Mouse (Mus musculus): Measurements from ENCODE around the gene Immp2l. TPM values are rescaled to one million over a fixed set of nuclear protein-coding genes. Genes with fewer than 3 reads are reported as not detected.

Immp2l gene
- polyA plus RNA-seq, 1 experiment from 2014 or later = 16.3 TPM

DNA sequence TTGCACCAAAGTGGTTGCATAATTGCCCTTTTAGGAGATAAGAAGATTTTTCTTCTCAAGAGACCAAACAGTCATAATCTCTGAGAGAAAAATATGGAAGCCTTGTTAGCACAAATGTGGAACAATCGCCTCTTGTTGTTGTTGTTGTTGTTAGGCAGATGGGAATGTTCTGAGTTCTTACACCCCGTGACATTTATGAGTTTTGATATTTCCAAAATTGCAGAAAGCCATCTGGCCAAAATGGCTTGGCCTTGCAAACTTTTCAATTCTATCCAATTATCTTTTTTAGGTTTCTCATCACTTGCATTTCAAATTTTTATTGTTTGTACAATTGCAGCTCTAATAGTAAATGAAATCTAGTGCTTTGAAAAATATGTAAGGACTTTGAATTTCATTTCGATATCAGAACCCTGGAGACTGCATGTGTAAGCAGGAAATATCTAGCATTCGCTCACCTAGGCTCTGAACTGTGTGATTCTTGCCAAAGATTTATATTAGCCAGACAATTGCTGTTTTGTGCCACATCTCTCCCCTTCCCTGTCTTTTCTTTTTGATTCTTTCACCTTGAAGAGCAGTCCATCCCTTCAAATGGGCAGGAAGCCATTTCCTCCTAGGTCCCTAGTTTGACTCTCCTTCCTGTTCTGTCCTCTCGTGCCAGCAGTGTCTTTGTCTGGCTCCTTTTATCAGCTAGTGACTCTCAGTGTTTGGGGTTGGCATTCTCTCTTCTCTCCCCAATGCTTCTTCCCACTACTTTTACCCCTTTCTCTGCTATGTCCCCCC is 412.5 kb downstream of the Immp2l start:
- ATAC-seq (ENCODE audit: insufficient read depth, low FRiP score) = no peak
- Histone ChIP-seq H3K27ac (ENCODE audit: low read length) (no peak overlapping the region), H3K4me3 (replicated peaks; ENCODE audit: low read length) (no peak overlapping the region), H3K9ac (ENCODE audit: low read length) (no peak overlapping the region), H3K36me3 (ENCODE audit: control insufficient read depth, insufficient read depth, low read length) (no peaks in the 10 kb centered on the region), H3K27me3 (ENCODE audit: control insufficient read depth, insufficient read depth, low read length) (no peaks in the 10 kb centered on the region), H3K4me2 (ENCODE audit: low read depth, low read length) (no peak overlapping the region), H3K9me3 (replicated peaks; ENCODE audit: control insufficient read depth, low read length) (no peaks in the 10 kb centered on the region), H3K4me1 (ENCODE audit: control insufficient read depth, insufficient read depth, low read length) (no peaks in the 10 kb centered on the region)
- WGBS = 73% methylated on average over 5 of the region's 5 CpGs

GRCm38 (mm10) chr12:41438446-41438845 is 414.6 kb downstream of the Immp2l start:
- Histone ChIP-seq H3K4me1 (ENCODE audit: control insufficient read depth, insufficient read depth, low read length) (no peaks in the 10 kb centered on the region), H3K4me2 (ENCODE audit: low read depth, low read length) (no peak overlapping the region), H3K27me3 (ENCODE audit: control insufficient read depth, insufficient read depth, low read length) (no peaks in the 10 kb centered on the region), H3K36me3 (ENCODE audit: control insufficient read depth, insufficient read depth, low read length) (no peaks in the 10 kb centered on the region), H3K9me3 (replicated peaks; ENCODE audit: control insufficient read depth, low read length) (no peaks in the 10 kb centered on the region), H3K9ac (ENCODE audit: low read length) (no peak overlapping the region), H3K27ac (ENCODE audit: low read length) (no peak overlapping the region), H3K4me3 (replicated peaks; ENCODE audit: low read length) (no peak overlapping the region)
- WGBS = 50% methylated on average over 4 of the region's 4 CpGs
- no peak for ATAC-seq (ENCODE audit: insufficient read depth, low FRiP score)

DNA sequence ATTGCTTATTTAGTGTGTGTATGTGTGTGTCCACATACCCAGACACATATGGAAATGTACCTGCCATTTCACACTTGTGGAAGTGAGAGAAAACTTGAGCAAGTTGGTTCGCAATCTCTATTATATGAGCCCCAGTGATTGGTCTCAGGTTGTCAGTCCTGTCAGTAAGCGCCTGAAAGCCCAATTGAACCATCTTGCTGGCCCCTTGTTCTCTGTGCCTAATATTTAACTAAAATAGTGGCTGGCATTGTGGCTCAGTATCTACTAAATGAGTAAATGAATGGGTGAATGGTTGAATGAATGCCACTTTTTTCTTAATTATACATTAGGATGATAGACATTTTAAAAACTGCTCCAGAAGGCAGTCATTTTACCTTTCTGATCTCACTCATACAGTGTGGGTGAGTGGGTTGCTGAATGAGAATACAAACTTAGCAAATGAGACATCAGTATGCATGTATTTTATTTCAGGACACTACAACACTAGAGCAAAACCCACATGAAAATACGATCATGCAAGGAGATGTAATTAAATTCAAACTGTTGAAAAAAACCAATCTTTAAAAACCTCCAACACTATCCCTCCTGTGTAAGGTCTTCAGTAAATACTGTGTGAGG is 444.6 kb downstream of the Immp2l start:
- no peak for ATAC-seq (ENCODE audit: insufficient read depth, low FRiP score)

GRCm38 (mm10) chr12:41469096-41469801 is 445.4 kb downstream of the Immp2l start:
- ATAC-seq (ENCODE audit: insufficient read depth, low FRiP score) = no peak
- WGBS = 64% methylated on average over 6 of the region's 6 CpGs
- no peaks in the 10 kb centered on the region for H3K27me3 ChIP-seq (ENCODE audit: control insufficient read depth, insufficient read depth, low read length)
- no peak overlapping the region for H3K4me2 ChIP-seq (ENCODE audit: low read depth, low read length)
- H3K36me3 ChIP-seq (ENCODE audit: control insufficient read depth, insufficient read depth, low read length) = no peaks in the 10 kb centered on the region
- no peak overlapping the region for H3K9ac ChIP-seq (ENCODE audit: low read length)
- no peak overlapping the region for H3K4me3 ChIP-seq (replicated peaks; ENCODE audit: low read length)
- H3K4me1 ChIP-seq (ENCODE audit: control insufficient read depth, insufficient read depth, low read length) = no peaks in the 10 kb centered on the region
- H3K9me3 ChIP-seq (replicated peaks; ENCODE audit: control insufficient read depth, low read length) = no peaks in the 10 kb centered on the region
- no peak overlapping the region for H3K27ac ChIP-seq (ENCODE audit: low read length)

More for the DNA sequence above, 444.6 kb downstream of the Immp2l start:
- no peaks in the 10 kb centered on the region for H3K27me3 ChIP-seq (ENCODE audit: control insufficient read depth, insufficient read depth, low read length)
- no peaks in the 10 kb centered on the region for H3K36me3 ChIP-seq (ENCODE audit: control insufficient read depth, insufficient read depth, low read length)
- H3K4me1 ChIP-seq (ENCODE audit: control insufficient read depth, insufficient read depth, low read length) = no peaks in the 10 kb centered on the region
- no peak overlapping the region for H3K4me3 ChIP-seq (replicated peaks; ENCODE audit: low read length)
- no peak overlapping the region for H3K9ac ChIP-seq (ENCODE audit: low read length)
- H3K4me2 ChIP-seq (ENCODE audit: low read depth, low read length) = no peak overlapping the region
- 93% methylated on average over 3 of the region's 3 CpGs for WGBS
- H3K27ac ChIP-seq (ENCODE audit: low read length) = no peak overlapping the region
- no peaks in the 10 kb centered on the region for H3K9me3 ChIP-seq (replicated peaks; ENCODE audit: control insufficient read depth, low read length)

- Histone ChIP-seq H3K27me3 (ENCODE audit: control insufficient read depth, insufficient read depth, low read length) (no peaks in the 10 kb centered on the region), H3K4me2 (ENCODE audit: low read depth, low read length) (no peak overlapping the region), H3K9ac (ENCODE audit: low read length) (no peak overlapping the region), H3K27ac (ENCODE audit: low read length) (no peak overlapping the region), H3K36me3 (ENCODE audit: control insufficient read depth, insufficient read depth, low read length) (no peaks in the 10 kb centered on the region), H3K4me3 (replicated peaks; ENCODE audit: low read length) (no peak overlapping the region), H3K4me1 (ENCODE audit: control insufficient read depth, insufficient read depth, low read length) (no peaks in the 10 kb centered on the region), H3K9me3 (replicated peaks; ENCODE audit: control insufficient read depth, low read length) (no peaks in the 10 kb centered on the region)
- WGBS = 38% methylated on average over 2 of the region's 2 CpGs
- ATAC-seq (ENCODE audit: insufficient read depth, low FRiP score) = no peak
These were observed 457.6 kb downstream of the Immp2l start for GRCm38 (mm10) chr12:41481486-41481885.

DNA sequence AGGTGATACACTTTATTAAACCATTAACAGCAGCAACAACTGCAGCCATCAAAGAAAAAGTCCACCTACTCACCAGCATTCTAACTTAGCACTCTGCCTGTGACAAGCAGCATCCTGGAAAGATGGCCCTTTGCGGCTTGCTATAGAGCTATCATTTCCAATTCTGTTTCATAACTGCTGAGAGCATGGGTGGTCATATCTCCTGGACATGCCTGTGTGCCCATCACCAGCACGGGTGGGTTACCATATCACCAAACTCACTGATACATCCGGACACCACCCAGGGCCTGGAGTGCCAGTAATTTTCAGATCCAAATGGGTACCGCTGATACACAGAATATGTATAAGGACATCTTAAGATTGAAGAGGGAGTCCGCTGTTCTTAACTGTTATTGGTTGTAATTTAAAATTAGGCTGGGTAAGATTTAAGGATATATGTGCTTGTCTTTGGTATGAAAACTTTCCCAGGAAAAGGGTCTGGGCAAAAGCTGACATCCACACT is 459.3 kb downstream of the Immp2l start:
- ATAC-seq (ENCODE audit: insufficient read depth, low FRiP score) = no peak
- Histone ChIP-seq H3K27me3 (ENCODE audit: control insufficient read depth, insufficient read depth, low read length) (no peaks in the 10 kb centered on the region), H3K27ac (ENCODE audit: low read length) (no peak overlapping the region), H3K9me3 (replicated peaks; ENCODE audit: control insufficient read depth, low read length) (no peaks in the 10 kb centered on the region), H3K4me1 (ENCODE audit: control insufficient read depth, insufficient read depth, low read length) (no peaks in the 10 kb centered on the region), H3K36me3 (ENCODE audit: control insufficient read depth, insufficient read depth, low read length) (no peaks in the 10 kb centered on the region), H3K4me3 (replicated peaks; ENCODE audit: low read length) (peak overlapping the region; percentile 48), H3K4me2 (ENCODE audit: low read depth, low read length) (peak overlapping the region; percentile 60), H3K9ac (ENCODE audit: low read length) (no peak overlapping the region)
- WGBS = 83% methylated on average over 5 of the region's 5 CpGs

DNA sequence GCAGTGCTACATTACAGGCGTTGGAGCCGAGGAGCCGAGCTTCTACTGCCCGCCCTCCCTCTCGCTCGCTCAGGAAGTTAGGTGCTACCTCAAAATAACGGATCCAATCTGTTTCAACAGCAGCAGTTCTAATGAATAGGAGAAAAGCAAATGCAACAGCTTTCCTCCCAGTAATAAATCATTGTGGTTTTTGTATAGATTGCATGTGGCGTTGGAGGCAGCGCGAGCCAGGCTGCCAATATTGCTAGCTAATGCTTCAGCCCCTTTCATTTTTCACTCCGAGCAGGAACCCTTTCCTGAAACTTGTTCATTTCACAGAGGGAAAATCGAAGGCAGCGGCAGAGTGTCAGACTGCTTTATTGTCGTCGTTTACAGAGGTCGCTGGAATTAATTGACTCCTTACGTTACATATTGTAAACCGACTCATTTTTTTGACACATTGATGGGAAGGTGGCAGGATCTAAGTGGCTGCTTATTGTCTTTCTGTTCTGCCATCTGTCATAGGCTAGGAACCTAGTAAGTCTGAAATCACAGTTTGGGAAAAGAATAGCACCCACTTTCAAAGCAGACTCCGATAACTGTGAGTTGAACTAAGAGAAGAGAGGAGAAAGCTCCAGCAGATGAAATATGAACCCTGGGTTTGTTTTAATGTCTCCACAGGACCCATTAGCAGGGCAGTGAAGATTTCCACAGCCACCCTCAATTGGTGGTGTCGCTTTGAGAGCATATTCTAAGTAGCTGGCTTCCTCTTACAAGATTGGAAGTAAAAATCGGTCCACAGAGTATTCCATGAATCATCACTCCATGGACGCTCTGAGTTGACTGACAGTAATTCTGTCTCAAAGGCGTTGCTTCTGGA is 459.9 kb downstream of the Immp2l start:
- Histone ChIP-seq H3K4me2 (ENCODE audit: low read depth, low read length) (peak overlapping the region; percentile 60), H3K9me3 (replicated peaks; ENCODE audit: control insufficient read depth, low read length) (no peaks in the 10 kb centered on the region), H3K36me3 (ENCODE audit: control insufficient read depth, insufficient read depth, low read length) (no peaks in the 10 kb centered on the region), H3K4me3 (replicated peaks; ENCODE audit: low read length) (peak overlapping the region; percentile 48), H3K4me1 (ENCODE audit: control insufficient read depth, insufficient read depth, low read length) (no peaks in the 10 kb centered on the region), H3K9ac (ENCODE audit: low read length) (peak overlapping the region; percentile 44; the same call in 1 of the 2 replicates), H3K27me3 (ENCODE audit: control insufficient read depth, insufficient read depth, low read length) (no peaks in the 10 kb centered on the region), H3K27ac (ENCODE audit: low read length) (no peak overlapping the region)
- WGBS = 27% methylated on average over 23 of the region's 23 CpGs
- no peak for ATAC-seq (ENCODE audit: insufficient read depth, low FRiP score)

GRCm38 (mm10) chr12:41484689-41485511 is 461.0 kb downstream of the Immp2l start:
- H3K9ac ChIP-seq (ENCODE audit: low read length) = peak overlapping the region; percentile 58
- WGBS = 25% methylated on average over 16 of the region's 16 CpGs

More at GRCm38 (mm10) chr12:41484689-41485511, 461.0 kb downstream of the Immp2l start:
- Histone ChIP-seq H3K27me3 (ENCODE audit: control insufficient read depth, insufficient read depth, low read length) (no peaks in the 10 kb centered on the region), H3K36me3 (ENCODE audit: control insufficient read depth, insufficient read depth, low read length) (no peaks in the 10 kb centered on the region), H3K9me3 (replicated peaks; ENCODE audit: control insufficient read depth, low read length) (no peaks in the 10 kb centered on the region), H3K4me2 (ENCODE audit: low read depth, low read length) (peak overlapping the region; percentile 60), H3K4me1 (ENCODE audit: control insufficient read depth, insufficient read depth, low read length) (no peaks in the 10 kb centered on the region), H3K4me3 (replicated peaks; ENCODE audit: low read length) (peak overlapping the region; percentile 48), H3K27ac (ENCODE audit: low read length) (no peak overlapping the region)
- no peak for ATAC-seq (ENCODE audit: insufficient read depth, low FRiP score)
